Mouse (Mus musculus) neural tube, embryonic 10.5 days (tissue): ENCODE measurements around the gene Pnkp.

Experiments
- DNase-seq: peaks from one replicate; pipeline ENCODE4 v3.0.0-alpha.2; 2017; ENCODE audit warnings: low spot score; ENCODE audit errors: extremely low spot score

Pnkp gene

DNA sequence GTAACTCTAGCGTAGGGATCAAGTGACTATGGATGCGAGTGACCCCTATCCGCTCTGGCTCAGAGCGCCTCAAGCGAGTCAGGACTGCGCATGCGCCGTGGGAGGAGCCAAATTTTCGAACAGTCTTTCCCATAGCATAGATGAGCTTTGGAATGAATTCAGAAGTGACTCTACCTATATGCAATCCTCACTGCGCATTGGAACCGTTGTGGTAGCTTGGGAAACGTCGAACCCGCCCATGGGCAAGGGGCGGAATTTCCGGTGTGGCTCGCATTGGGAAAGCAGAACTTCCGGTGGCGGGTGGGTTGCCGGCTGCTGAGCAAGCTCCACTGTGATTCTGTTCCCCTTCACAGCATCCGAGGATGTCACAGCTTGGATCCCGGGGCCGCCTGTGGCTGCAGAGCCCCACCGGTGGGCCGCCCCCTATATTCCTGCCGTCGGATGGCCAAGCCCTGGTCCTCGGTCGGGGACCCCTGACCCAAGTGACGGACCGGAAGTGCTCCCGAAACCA is at the start of gene Pnkp:
Pnkp (plus strand) TSS at position 98 of the 511 bp plus-strand sequence.
- peak; percentile 91 for DNase-seq

GRCm38 (mm10) chr7:44808927-44809326 is 48.0 kb upstream of the Pnkp start:
- no peak for DNase-seq

- peak; percentile 4 for DNase-seq
These were observed 47.5 kb upstream of the Pnkp start for GRCm38 (mm10) chr7:44809466-44809865.

GRCm38 (mm10) chr7:44810365-44810764 is 46.6 kb upstream of the Pnkp start:
- no peak for DNase-seq

DNA sequence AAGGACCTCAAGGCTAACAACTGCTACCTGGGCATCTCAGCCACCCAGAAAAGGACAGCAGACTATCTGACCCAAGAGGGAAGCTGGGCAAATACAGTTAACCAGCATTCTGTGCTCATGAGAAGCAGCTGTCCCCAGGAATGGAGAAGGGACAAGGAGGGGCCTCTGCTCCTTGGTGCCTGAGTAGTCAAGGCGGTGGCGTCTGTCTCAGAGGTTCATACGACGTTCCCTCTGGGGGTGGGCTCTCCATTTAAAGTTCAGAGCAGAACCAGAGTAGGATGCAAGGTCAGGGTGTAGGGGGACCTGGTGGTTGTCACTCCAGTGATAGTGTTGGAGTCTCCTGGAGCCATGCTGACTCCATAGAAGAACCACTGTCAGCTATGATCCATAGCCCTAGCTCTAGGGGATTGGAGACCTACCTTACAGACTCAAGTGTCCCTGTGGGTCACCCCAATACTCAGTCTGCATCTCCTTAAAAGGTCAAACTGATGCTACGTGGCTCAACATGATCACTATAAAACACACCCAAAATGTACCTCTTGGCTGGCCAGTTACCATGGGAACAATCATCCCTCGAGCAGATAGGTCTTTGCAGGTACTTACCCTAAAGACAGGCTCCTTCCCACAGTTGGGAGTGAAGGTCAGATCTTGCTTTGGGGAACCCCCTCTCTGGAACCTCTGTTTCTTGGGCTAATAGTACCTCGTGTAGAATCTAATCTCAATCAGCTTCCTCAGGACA is 46.0 kb upstream of the Pnkp start:
- DNase-seq: peak; percentile 8

GRCm38 (mm10) chr7:44812651-44813325 is 44.2 kb upstream of the Pnkp start:
- DNase-seq: peak; percentile 8

DNA sequence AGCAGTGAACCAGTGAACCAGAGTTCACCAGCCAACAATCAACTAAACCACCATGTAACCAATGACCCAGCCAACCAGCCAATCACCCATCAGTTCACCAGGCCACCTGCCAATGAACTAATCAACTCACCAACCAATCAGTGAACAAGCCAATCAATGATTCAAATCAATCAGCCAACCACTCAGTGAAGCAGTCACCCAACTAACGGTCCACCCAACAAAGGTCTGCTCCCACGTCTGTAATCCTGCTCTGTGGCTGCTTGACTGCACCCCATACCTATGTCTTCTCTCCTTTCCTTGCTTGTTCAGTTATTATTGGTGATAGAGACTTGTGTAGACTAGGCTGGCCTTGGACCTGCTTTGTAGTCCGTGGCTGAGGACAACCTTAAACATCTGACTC is 43.0 kb upstream of the Pnkp start:
- no peak for DNase-seq

GRCm38 (mm10) chr7:44814423-44814822 is 42.5 kb upstream of the Pnkp start:
- peak; percentile 10 for DNase-seq

- DNase-seq: peak; percentile 32
These were observed 41.9 kb upstream of the Pnkp start for GRCm38 (mm10) chr7:44814952-44815553.

DNA sequence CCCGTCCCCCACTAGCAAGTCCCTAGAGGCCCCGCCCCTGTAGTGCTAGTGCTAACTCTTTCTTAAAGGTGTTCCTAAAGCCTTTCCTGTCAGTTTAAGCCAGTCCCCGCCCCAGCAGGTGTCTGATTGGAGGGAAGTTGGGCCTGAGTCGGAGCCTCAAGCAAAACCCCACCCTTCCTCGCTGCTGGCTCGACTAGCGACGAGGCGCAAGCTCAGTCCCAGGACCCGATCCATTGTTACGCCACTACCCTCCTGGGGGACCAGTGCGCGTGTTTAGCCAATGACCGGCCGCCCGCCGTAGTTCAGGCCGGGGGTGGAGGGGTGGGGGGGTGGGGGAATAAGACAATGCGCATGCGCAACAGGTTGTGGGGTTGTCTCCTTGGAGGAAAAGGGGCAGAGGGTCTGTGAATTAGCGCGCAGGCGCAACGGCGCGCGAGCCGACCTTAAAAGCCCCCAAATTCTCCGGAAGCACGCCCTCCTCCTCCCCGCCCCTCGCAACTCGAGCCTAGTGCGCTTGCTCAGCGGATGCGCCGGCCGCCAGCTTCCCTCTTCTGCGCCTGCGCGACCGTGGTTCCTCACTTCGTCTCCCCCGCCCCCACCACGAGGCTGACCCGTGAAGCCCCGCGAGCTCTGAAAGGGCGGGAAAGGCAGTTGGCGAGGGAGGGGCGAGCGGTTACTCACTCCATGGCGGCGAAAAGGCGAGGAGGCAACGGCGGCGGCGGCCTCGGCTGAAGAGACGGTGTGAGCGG is 41.0 kb upstream of the Pnkp start, which contains the start of the genes Nup62 and Il4i1:
Nup62 (plus strand) TSS at position 368 of the 749 bp plus-strand sequence.
Il4i1 (plus strand) TSS at position 667 of the 749 bp plus-strand sequence.
- peak; percentile 100 for DNase-seq

DNA sequence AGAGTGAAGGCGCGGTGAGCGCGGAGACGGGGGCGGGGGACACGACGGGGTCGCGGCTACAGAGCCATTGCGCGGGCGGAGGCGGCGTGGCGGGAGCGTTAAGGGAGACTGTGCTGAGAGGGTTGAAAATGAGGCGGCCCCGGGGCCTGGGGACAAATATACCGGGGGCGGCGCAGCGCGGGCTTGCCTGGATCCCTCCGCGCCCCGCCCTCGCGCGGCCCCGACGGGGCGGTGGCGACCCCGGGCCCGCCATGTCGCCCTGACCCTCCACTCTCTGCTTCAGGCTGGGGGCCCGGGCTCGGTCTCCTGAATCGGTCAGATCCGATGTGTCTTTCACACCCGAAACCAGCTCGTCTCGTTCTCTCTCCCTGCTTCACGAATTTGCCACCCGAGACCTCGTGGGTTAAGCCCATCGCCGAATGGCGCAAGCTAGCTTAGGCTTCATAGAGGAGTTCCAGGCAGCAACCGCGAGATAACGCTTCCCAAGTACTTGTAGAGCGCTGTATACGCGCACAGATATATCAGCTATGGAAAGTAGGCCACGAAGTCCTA is 40.4 kb upstream of the Pnkp start, which contains the start of gene Atf5:
Atf5 (minus strand) TSS at position 189 of the 552 bp plus-strand sequence.
- DNase-seq: no peak

- DNase-seq: peak; percentile 13
These were observed 39.5 kb upstream of the Pnkp start for GRCm38 (mm10) chr7:44817441-44817840.

GRCm38 (mm10) chr7:44818164-44818563 is 38.8 kb upstream of the Pnkp start:
- DNase-seq: peak; percentile 13

DNA sequence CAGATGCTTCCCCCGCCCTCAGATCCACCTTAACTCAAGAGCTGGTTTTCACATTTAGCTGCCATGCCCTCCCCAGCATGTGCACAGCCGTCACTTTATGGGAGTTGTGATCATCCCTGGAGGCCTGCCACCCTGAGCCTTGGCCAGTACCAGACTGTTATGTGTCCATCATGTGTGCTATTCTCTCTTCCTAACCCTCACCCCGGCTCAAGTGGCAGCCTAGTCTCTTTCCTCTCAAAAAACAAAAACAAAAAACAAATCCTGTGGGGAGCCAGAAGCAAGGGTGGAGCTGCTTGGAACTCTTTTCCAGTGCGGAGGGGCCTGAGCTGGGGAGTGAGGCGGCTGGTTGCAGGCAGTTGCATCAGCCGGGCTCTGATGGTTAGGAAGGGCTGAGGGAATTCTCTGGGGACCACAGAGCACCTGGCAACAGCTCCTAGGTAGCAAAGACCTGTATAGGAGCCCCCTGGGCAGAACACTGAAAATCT is 38.1 kb upstream of the Pnkp start:
- peak; percentile 14 for DNase-seq

DNA sequence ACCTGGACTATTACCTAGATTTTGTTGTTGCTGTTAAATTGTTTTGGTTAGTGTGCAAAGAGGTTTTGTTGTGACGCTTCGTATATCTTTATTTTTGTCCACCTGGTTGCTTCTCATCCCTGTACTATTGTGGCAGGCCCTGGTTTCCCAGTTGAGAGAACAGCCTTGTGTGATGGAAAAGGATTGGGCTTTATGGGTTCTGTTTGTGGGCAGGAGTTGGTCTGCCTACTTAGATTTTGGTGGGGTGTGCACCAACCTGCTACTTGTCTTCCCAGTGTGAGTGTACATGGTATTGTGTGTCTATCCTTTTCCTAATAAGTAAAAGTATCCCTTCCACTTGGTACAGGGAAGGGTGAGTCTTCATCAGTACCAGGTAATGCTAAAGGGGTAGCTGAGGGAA is 37.5 kb upstream of the Pnkp start:
- DNase-seq: no peak

- peak; percentile 12 for DNase-seq
These were observed 37.1 kb upstream of the Pnkp start for GRCm38 (mm10) chr7:44819863-44820262.

- peak; percentile 9 for DNase-seq
These were observed 36.4 kb upstream of the Pnkp start for GRCm38 (mm10) chr7:44820525-44820924.

DNA sequence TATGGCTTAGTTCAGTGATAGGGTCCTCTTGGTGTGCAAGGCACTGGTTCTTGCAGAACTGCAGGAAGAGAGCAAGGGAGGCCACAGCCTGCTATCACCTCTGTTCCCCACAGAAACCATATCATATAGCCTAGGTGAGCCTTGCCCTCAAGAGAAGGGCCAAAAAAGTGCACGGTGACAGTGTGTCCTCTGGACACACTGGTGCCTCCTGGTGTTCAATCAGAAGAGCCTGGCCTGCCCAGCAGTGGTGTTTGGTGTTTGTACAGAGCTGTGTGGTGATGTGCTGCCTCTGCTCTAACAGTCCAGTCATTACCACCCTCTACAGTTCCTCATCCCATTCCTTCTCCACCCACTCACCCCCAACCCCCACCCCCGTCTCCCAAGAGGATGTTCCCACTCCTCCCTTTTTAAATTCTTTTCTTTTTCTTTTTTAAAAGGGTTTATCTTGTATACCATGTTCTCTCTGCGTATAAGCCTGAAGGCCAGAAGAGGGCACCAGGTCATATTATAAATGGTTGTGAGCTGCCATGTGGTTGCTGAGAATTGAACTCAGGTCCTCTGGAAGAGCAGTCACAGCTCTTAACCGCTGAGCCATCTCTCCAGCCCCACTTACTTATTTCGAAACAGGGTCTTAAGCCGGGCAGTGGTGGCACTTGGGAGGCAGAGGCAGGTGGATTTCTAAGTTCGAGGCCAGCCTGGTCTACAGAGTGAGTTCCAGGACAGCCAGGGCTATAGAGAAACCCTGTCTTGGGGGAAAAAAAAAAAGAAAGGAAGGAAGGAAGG is 35.1 kb upstream of the Pnkp start:
- peak; percentile 12 for DNase-seq

- DNase-seq: no peak
These were observed 33.5 kb upstream of the Pnkp start for GRCm38 (mm10) chr7:44823409-44823808.

GRCm38 (mm10) chr7:44824872-44825271 is 32.1 kb upstream of the Pnkp start:
- peak; percentile 75 for DNase-seq
